Mouse (Mus musculus): ENCODE results near the gene Krt84. TPM values are rescaled to one million over a fixed set of nuclear protein-coding genes. Genes with fewer than 3 reads are reported as not detected.
"Not testable (repeated sequence)": the region's sequence is repeated elsewhere in the genome, so short reads cannot be mapped to it uniquely, and the experiment has no call there.

The Krt84 gene
- polyA plus RNA-seq, 1 experiment = not detected

GRCm38 (mm10) chr15:101519792-101520191 is 12.8 kb downstream of the Krt84 start:
- TF ChIP-seq POLR2A (IDR thresholded peaks at IDR 0.05; ENCODE audit: borderline replicate concordance, control insufficient read depth, low read depth, low read length) = no peak
- peak; percentile 69 for TF ChIP-seq CTCF (IDR thresholded peaks at IDR 0.05; ENCODE audit: control insufficient read depth, insufficient read depth, low read length)
- Histone ChIP-seq H3K27ac (ENCODE audit: control insufficient read depth, insufficient read depth, low read depth, low read length, poor library complexity) (no peak overlapping the region), H3K4me3 (replicated peaks; ENCODE audit: control insufficient read depth, low read depth, low read length) (no peak overlapping the region), H3K4me1 (ENCODE audit: control insufficient read depth, insufficient read depth, low read length) (no peaks in the 10 kb centered on the region)
- 18% methylated on average over 2 of the region's 2 CpGs for WGBS

GRCm38 (mm10) chr15:101517161-101517560 is 15.5 kb downstream of the Krt84 start, which contains the start of gene Gm49425:
TSS of gene Gm49425 (minus strand) at chr15:101517261.
- H3K4me1 ChIP-seq (ENCODE audit: control insufficient read depth, insufficient read depth, low read length); H3K27ac ChIP-seq (ENCODE audit: control insufficient read depth, insufficient read depth, low read depth, low read length, poor library complexity); H3K4me3 ChIP-seq (replicated peaks; ENCODE audit: control insufficient read depth, low read depth, low read length): not testable (repeated sequence)
- 49% methylated on average over 2 of the region's 2 CpGs for WGBS

- Histone ChIP-seq H3K27ac (ENCODE audit: control insufficient read depth, insufficient read depth, low read depth, low read length, poor library complexity) (no peak overlapping the region), H3K4me3 (replicated peaks; ENCODE audit: control insufficient read depth, low read depth, low read length) (no peak overlapping the region), H3K4me1 (ENCODE audit: control insufficient read depth, insufficient read depth, low read length) (no peaks in the 10 kb centered on the region; the same call in 1 of the 2 replicates)
- 65% methylated on average over 9 of the region's 9 CpGs for WGBS
- no peak for TF ChIP-seq POLR2A (IDR thresholded peaks at IDR 0.05; ENCODE audit: borderline replicate concordance, control insufficient read depth, low read depth, low read length)
- TF ChIP-seq CTCF (IDR thresholded peaks at IDR 0.05; ENCODE audit: control insufficient read depth, insufficient read depth, low read length) = no peak
Measured at GRCm38 (mm10) chr15:101508247-101508646, 24.4 kb downstream of the Krt84 start.

- H3K27ac ChIP-seq (ENCODE audit: control insufficient read depth, insufficient read depth, low read depth, low read length, poor library complexity) = no peak overlapping the region
- TF ChIP-seq CTCF (IDR thresholded peaks at IDR 0.05; ENCODE audit: control insufficient read depth, insufficient read depth, low read length) = no peak
- no peak for TF ChIP-seq POLR2A (IDR thresholded peaks at IDR 0.05; ENCODE audit: borderline replicate concordance, control insufficient read depth, low read depth, low read length)
- 59% methylated on average over 14 of the region's 14 CpGs for WGBS
- no peak overlapping the region for H3K4me3 ChIP-seq (replicated peaks; ENCODE audit: control insufficient read depth, low read depth, low read length)
- no peaks in the 10 kb centered on the region for H3K4me1 ChIP-seq (ENCODE audit: control insufficient read depth, insufficient read depth, low read length)
Measured at GRCm38 (mm10) chr15:101506896-101507758, 25.5 kb downstream of the Krt84 start.

GRCm38 (mm10) chr15:101497181-101497580 is 35.4 kb downstream of the Krt84 start:
- no peak overlapping the region for H3K4me3 ChIP-seq (replicated peaks; ENCODE audit: control insufficient read depth, low read depth, low read length)
- WGBS = 82% methylated on average over 2 of the region's 2 CpGs
- no peak overlapping the region for H3K27ac ChIP-seq (ENCODE audit: control insufficient read depth, insufficient read depth, low read depth, low read length, poor library complexity)
- TF ChIP-seq CTCF (IDR thresholded peaks at IDR 0.05; ENCODE audit: control insufficient read depth, insufficient read depth, low read length) (no peak), POLR2A (IDR thresholded peaks at IDR 0.05; ENCODE audit: borderline replicate concordance, control insufficient read depth, low read depth, low read length) (no peak)
- no peaks in the 10 kb centered on the region for H3K4me1 ChIP-seq (ENCODE audit: control insufficient read depth, insufficient read depth, low read length)

GRCm38 (mm10) chr15:101495266-101495665 is 37.4 kb downstream of the Krt84 start:
- no peak for TF ChIP-seq CTCF (IDR thresholded peaks at IDR 0.05; ENCODE audit: control insufficient read depth, insufficient read depth, low read length)
- TF ChIP-seq POLR2A (IDR thresholded peaks at IDR 0.05; ENCODE audit: borderline replicate concordance, control insufficient read depth, low read depth, low read length) = no peak
- Histone ChIP-seq H3K4me1 (ENCODE audit: control insufficient read depth, insufficient read depth, low read length) (no peaks in the 10 kb centered on the region), H3K27ac (ENCODE audit: control insufficient read depth, insufficient read depth, low read depth, low read length, poor library complexity) (no peak overlapping the region), H3K4me3 (replicated peaks; ENCODE audit: control insufficient read depth, low read depth, low read length) (no peak overlapping the region)
- WGBS = 89% methylated on average over 8 of the region's 8 CpGs

- no peak overlapping the region for H3K27ac ChIP-seq (ENCODE audit: control insufficient read depth, insufficient read depth, low read depth, low read length, poor library complexity)
- no peak for TF ChIP-seq CTCF (IDR thresholded peaks at IDR 0.05; ENCODE audit: control insufficient read depth, insufficient read depth, low read length)
- no peak for TF ChIP-seq POLR2A (IDR thresholded peaks at IDR 0.05; ENCODE audit: borderline replicate concordance, control insufficient read depth, low read depth, low read length)
- no peaks in the 10 kb centered on the region for H3K4me1 ChIP-seq (ENCODE audit: control insufficient read depth, insufficient read depth, low read length)
- 70% methylated on average over 1 of the region's 1 CpGs for WGBS
- H3K4me3 ChIP-seq (replicated peaks; ENCODE audit: control insufficient read depth, low read depth, low read length) = no peak overlapping the region
Measured at GRCm38 (mm10) chr15:101494203-101494602, 38.4 kb downstream of the Krt84 start.

GRCm38 (mm10) chr15:101493713-101494112 is 38.9 kb downstream of the Krt84 start:
- TF ChIP-seq CTCF (IDR thresholded peaks at IDR 0.05; ENCODE audit: control insufficient read depth, insufficient read depth, low read length) = no peak
- no peak for TF ChIP-seq POLR2A (IDR thresholded peaks at IDR 0.05; ENCODE audit: borderline replicate concordance, control insufficient read depth, low read depth, low read length)
- WGBS = 88% methylated on average over 6 of the region's 6 CpGs
- Histone ChIP-seq H3K4me1 (ENCODE audit: control insufficient read depth, insufficient read depth, low read length) (peaks cover 2% of the 10 kb centered on the region; the same call in 1 of the 2 replicates), H3K27ac (ENCODE audit: control insufficient read depth, insufficient read depth, low read depth, low read length, poor library complexity) (no peak overlapping the region), H3K4me3 (replicated peaks; ENCODE audit: control insufficient read depth, low read depth, low read length) (no peak overlapping the region)
